16 mouse cellular contexts compared by ENCODE assay signal in the genomic region with DNA sequence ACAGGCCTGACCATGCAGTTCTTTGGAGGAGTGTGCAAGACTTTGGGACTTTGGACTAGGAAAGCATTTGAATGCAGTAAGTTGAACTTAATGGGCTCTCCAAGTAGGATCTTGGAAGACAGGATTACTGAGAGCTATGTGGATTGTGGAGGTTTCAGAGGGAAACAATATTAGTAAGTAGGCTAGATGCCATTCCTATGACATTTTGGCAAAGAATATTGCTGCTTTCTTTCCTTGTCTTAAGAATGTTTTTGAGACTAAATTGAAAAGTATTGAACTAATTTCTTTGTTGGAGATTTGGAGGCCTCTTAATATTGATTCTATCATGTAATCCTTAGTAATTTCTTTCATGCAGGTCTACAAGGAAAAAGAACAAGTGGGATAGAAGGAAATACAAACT.
"Had no signal": no experiment of that assay in that cellular context is flagged by ENCODE, and none has a peak within 500 bp of the region (broad histone marks: within the 10 kb centered on the region; RNA-seq: fewer than 3 reads in every experiment).

No protein-coding gene starts in this region.

- H3K36me3 ChIP-seq: lung, embryonic 15.5 days; midbrain, embryonic 13.5 days; midbrain, embryonic 15.5 days; neural tube, embryonic 12.5 days; stomach, embryonic 15.5 days had no signal

- H3K4me1 ChIP-seq: midbrain, embryonic 13.5 days; midbrain, embryonic 15.5 days; neural tube, embryonic 12.5 days; stomach, embryonic 15.5 days had no signal

- ATAC-seq: lung, postnatal 0 days; midbrain, embryonic 13.5 days; midbrain, embryonic 15.5 days had no signal

- DNase-seq: lung, adult 2 months; lung, postnatal 14 days; lung, postnatal 36 days; right cerebral cortex, postnatal 14 days; thymus, adult 2 months; thymus, postnatal 25 days; thymus, postnatal 4 days had no signal

- H3K27ac ChIP-seq: lung, embryonic 15.5 days; macrophage; midbrain, embryonic 13.5 days; midbrain, embryonic 15.5 days; neural tube, embryonic 12.5 days; stomach, embryonic 15.5 days; stomach, postnatal 0 days had no signal

- H3K4me3 ChIP-seq: lung, embryonic 15.5 days; megakaryocyte, embryonic 14.5 days; midbrain, embryonic 13.5 days; midbrain, embryonic 15.5 days; neural tube, embryonic 12.5 days; stomach, embryonic 15.5 days had no signal

- H3K27me3 ChIP-seq: lung, embryonic 15.5 days; megakaryocyte, embryonic 14.5 days; midbrain, embryonic 13.5 days; midbrain, embryonic 15.5 days; neural tube, embryonic 12.5 days; stomach, embryonic 15.5 days had no signal
